Mouse (Mus musculus) liver, embryonic 14.5 days (tissue): ENCODE results near the gene Arhgef38. TPM values are rescaled to one million over a fixed set of nuclear protein-coding genes. Genes with fewer than 3 reads are reported as not detected.

Experiments
- ATAC-seq: fragments of 200-750 bp; cut with Nextera tagmentation; 2 replicates; pipeline ENCODE4 v1.8.0; 2017; ENCODE audit warnings: moderate number of reproducible peaks, mild to moderate bottlenecking, moderate library complexity; ENCODE audit not compliant: insufficient read depth
- DNase-seq, 3 experiments: peaks; one replicate each; pipeline ENCODE4 v3.0.0-alpha.2; 2012 to 2013; ENCODE audit warnings: low read depth in 3 of 3, low spot score in 3 of 3
- H3K27ac ChIP-seq: fragments of 300-500 bp; sonication (generic); 2 replicates; pipeline ENCODE4 v1.5.1; 2014; ENCODE audit warnings: moderate library complexity, mild to moderate bottlenecking, control low read depth, inconsistent platforms
- H3K27me3 ChIP-seq: fragments of 300-500 bp; sonication (generic); 2 replicates; pipeline ENCODE4 v1.6.1; 2014; ENCODE audit warnings: mild to moderate bottlenecking, low read length, moderate library complexity; ENCODE audit not compliant: control insufficient read depth, insufficient read depth
- H3K36me3 ChIP-seq: fragments of 300-500 bp; sonication (generic); replicated peaks from 2 replicates; pipeline ENCODE4 v1.6.1; 2014; ENCODE audit warnings: low read depth; ENCODE audit not compliant: control insufficient read depth, insufficient read depth
- H3K4me1 ChIP-seq, 2 experiments: fragments of 200-500 bp in 1 of 2; fragments of 300-500 bp in 1 of 2; sonication (generic) in 1 of 2; replicated peaks; 2 replicates each; pipeline ENCODE4 v1.6.1; 2012 to 2014; ENCODE audit warnings: antibody characterized with exemption in 1 of 2, inconsistent platforms in 1 of 2, low read length in 1 of 2; ENCODE audit not compliant: control insufficient read depth in 2 of 2, insufficient read depth in 2 of 2
- H3K4me2 ChIP-seq: fragments of 300-500 bp; sonication (generic); 2 replicates; pipeline ENCODE4 v1.6.1; 2014; ENCODE audit warnings: low read depth, mild to moderate bottlenecking, control low read depth, moderate library complexity
- H3K4me3 ChIP-seq, 2 experiments: fragments of 200-500 bp in 1 of 2; fragments of 300-500 bp in 1 of 2; sonication (generic) in 1 of 2; 2 replicates each; pipeline ENCODE4 v1.5.1; 2012 to 2014; ENCODE audit warnings: low read depth in 2 of 2, low read length in 2 of 2, mild to moderate bottlenecking in 2 of 2, control low read depth in 1 of 2, inconsistent platforms in 1 of 2, moderate library complexity in 1 of 2; ENCODE audit not compliant: insufficient read depth in 1 of 2
- H3K9ac ChIP-seq: fragments of 300-500 bp; sonication (generic); replicated peaks from 2 replicates; pipeline ENCODE4 v1.6.1; 2014; ENCODE audit warnings: mild to moderate bottlenecking, control low read depth, moderate library complexity
- H3K9me3 ChIP-seq: fragments of 300-500 bp; sonication (generic); 2 replicates; pipeline ENCODE4 v1.6.1; 2016; ENCODE audit warnings: low read length, mixed read lengths; ENCODE audit not compliant: control insufficient read depth
- CTCF ChIP-seq: IDR thresholded peaks from 2 replicates; pipeline ENCODE4 v1.5.1; 2016; ENCODE audit warnings: antibody characterized with exemption, low read depth, control low read depth
- EP300 ChIP-seq: IDR thresholded peaks from 2 replicates; pipeline ENCODE4 v1.6.1; 2016; ENCODE audit warnings: antibody characterized with exemption, low read depth
- WGBS: fragments of 180-500 bp; shearing (Covaris S2); extraction: QIAGEN DNeasy Blood & Tissue Kit; methylation state at CpG from one replicate; pipeline ENCODE4 v1.1.7; 2014; ENCODE audit not compliant: insufficient replicate concordance; 5-methylcytosine and 5-hydroxymethylcytosine counted together
- polyA plus RNA-seq, 2 experiments: library from polyadenylated mRNA; depleted of rRNA in 1 of 2; stranded (reverse) in 1 of 2; unstranded in 1 of 2; fragments of >200 nt; fragmentation: Nextera tagmentation in 1 of 2; extraction: Ambion mirVana in 1 of 2; gene quantifications; 2 replicates each; pipeline versions ENCODE4 v1.2.1 to v1.2.3; 2012 to 2014

Arhgef38 gene
- polyA plus RNA-seq, 2 experiments: 0.02 TPM; not detected in 1

GRCm38 (mm10) chr3:133241916-133242315 is 7.2 kb upstream of the Arhgef38 start:
- H3K36me3 ChIP-seq: no peaks in the 10 kb centered on the region
- no peaks in the 10 kb centered on the region for H3K4me1 ChIP-seq
- DNase-seq: no peak
- no peaks in the 10 kb centered on the region for H3K9me3 ChIP-seq
- no peak overlapping the region for H3K4me2 ChIP-seq
- no peak for ATAC-seq
- no peak overlapping the region for H3K9ac ChIP-seq
- H3K27me3 ChIP-seq: no peaks in the 10 kb centered on the region
- no peak overlapping the region for H3K27ac ChIP-seq
- 41% methylated on average over 1 of the region's 1 CpGs for WGBS
- H3K4me3 ChIP-seq: no peak overlapping the region
- TF ChIP-seq CTCF (no peak), EP300 (no peak)

GRCm38 (mm10) chr3:133233993-133234392 is 756 bp downstream of the Arhgef38 start:
- no peaks in the 10 kb centered on the region for H3K36me3 ChIP-seq
- no peak for ATAC-seq
- no peaks in the 10 kb centered on the region for H3K4me1 ChIP-seq
- 47% methylated on average over 9 of the region's 9 CpGs for WGBS
- H3K4me2 ChIP-seq: no peak overlapping the region
- H3K9ac ChIP-seq: no peak overlapping the region
- TF ChIP-seq EP300 (no peak), CTCF (no peak)
- no peak overlapping the region for H3K4me3 ChIP-seq
- H3K9me3 ChIP-seq: no peaks in the 10 kb centered on the region
- no peak for DNase-seq
- no peak overlapping the region for H3K27ac ChIP-seq
- H3K27me3 ChIP-seq: no peaks in the 10 kb centered on the region

- Histone ChIP-seq H3K9ac (no peak overlapping the region), H3K4me1 (no peaks in the 10 kb centered on the region), H3K27me3 (no peaks in the 10 kb centered on the region), H3K9me3 (no peaks in the 10 kb centered on the region), H3K27ac (no peak overlapping the region), H3K4me2 (no peak overlapping the region), H3K4me3 (no peak overlapping the region), H3K36me3 (no peaks in the 10 kb centered on the region)
- ATAC-seq (no peak), DNase-seq (no peak)
- TF ChIP-seq EP300 (no peak), CTCF (no peak)
- WGBS: 49% methylated on average over 2 of the region's 2 CpGs
Measured at GRCm38 (mm10) chr3:133230427-133230826, 4.3 kb downstream of the Arhgef38 start.

- Histone ChIP-seq H3K27ac (no peak overlapping the region), H3K9ac (no peak overlapping the region), H3K36me3 (no peaks in the 10 kb centered on the region), H3K4me2 (no peak overlapping the region), H3K27me3 (no peaks in the 10 kb centered on the region), H3K4me1 (no peaks in the 10 kb centered on the region), H3K4me3 (no peak overlapping the region), H3K9me3 (no peaks in the 10 kb centered on the region)
- ATAC-seq (no peak), DNase-seq (no peak)
- no peak for TF ChIP-seq EP300
- no peak for TF ChIP-seq CTCF
Measured at GRCm38 (mm10) chr3:133229594-133229993, 5.2 kb downstream of the Arhgef38 start.

- 67% methylated on average over 19 of the region's 19 CpGs for WGBS
- no peaks in the 10 kb centered on the region for H3K9me3 ChIP-seq
- H3K27me3 ChIP-seq: no peaks in the 10 kb centered on the region
- no peak overlapping the region for H3K4me2 ChIP-seq
- H3K9ac ChIP-seq: no peak overlapping the region
- DNase-seq (no peak), ATAC-seq (no peak)
- TF ChIP-seq EP300 (no peak), CTCF (no peak)
- H3K4me1 ChIP-seq: no peaks in the 10 kb centered on the region
- H3K36me3 ChIP-seq: no peaks in the 10 kb centered on the region
- H3K4me3 ChIP-seq: no peak overlapping the region
- H3K27ac ChIP-seq: no peak overlapping the region
Measured at GRCm38 (mm10) chr3:133227258-133228012, 7.3 kb downstream of the Arhgef38 start.
